Comparison of ENCODE assay signal across 9 mouse cellular contexts in the genomic region with DNA sequence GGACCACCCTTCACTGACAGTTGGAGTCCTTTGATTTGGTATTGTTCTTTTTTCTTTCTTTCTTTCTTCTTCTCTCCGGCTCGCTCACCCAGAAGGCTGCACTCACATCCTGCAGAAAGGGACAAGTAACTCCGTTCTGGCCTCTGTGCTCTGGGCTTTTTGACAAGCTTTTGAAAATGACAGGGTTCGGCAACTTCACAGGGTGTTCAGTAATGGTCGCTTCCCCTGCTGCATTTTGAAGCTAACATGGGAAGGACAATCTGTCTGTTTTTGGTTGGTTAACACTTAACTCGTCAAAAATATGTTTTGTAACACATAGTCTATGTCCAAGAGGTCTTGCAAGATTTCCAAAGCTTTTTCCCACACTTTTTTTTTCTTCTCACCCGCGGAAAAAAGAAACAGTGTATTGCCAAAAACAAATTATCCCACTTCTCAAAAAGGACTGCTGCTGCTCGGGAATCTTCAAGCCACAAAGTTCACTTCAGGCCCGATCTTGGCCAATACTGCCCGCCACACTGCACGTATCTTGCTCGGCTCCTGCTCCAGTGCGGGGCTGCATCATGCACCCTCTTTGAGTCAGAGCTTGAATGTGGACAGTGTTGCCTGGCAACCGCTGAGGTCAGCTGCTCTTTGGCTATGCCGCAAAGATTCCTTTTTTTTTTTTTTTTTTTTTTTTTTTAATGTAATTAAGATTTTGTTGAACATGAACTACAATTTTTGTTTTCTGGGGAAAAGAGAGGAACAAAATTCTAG.
DNase-seq lines count a peak whose midpoint lies in the region; ATAC-seq and TF ChIP-seq lines count a peak whose summit lies in the region.
"Had no signal": no experiment of that assay in that cellular context is flagged by ENCODE, and none has a peak within 500 bp of the region (broad histone marks: within the 10 kb centered on the region; RNA-seq: fewer than 3 reads in every experiment).

No protein-coding gene starts in this region.

- no peaks in the 10 kb centered on the region for H3K36me3 ChIP-seq in heart, embryonic 10.5 days
- H3K36me3 ChIP-seq in forebrain, embryonic 12.5 days (replicated peaks): no peaks in the 10 kb centered on the region
- H3K36me3 ChIP-seq in lung, postnatal 0 days (ENCODE audit: insufficient read depth, low read length): no peaks in the 10 kb centered on the region
- H3K36me3 ChIP-seq in stomach, postnatal 0 days (ENCODE audit: control insufficient read depth, insufficient read depth, low read length): no peaks in the 10 kb centered on the region
- H3K36me3 ChIP-seq: limb, embryonic 12.5 days had no signal

- ATAC-seq in forebrain, embryonic 12.5 days (ENCODE audit: low FRiP score): peak; percentile 82; the same call in 1 of the 2 replicates
- ATAC-seq in lung, postnatal 0 days: peak; percentile 85
- 0 out of 2 replicates have a peak, but pooled peaks have one; percentile 65 for ATAC-seq in stomach, postnatal 0 days (ENCODE audit: low FRiP score, low TSS enrichment)

- H3K9me3 ChIP-seq in heart, embryonic 10.5 days: no peaks in the 10 kb centered on the region
- no peaks in the 10 kb centered on the region for H3K9me3 ChIP-seq in forebrain, embryonic 12.5 days
- H3K9me3 ChIP-seq in lung, postnatal 0 days (ENCODE audit: low read length): no peaks in the 10 kb centered on the region
- no peaks in the 10 kb centered on the region for H3K9me3 ChIP-seq in stomach, postnatal 0 days (ENCODE audit: control insufficient read depth, low read length)
- H3K9me3 ChIP-seq: limb, embryonic 12.5 days had no signal

- H3K4me1 ChIP-seq in heart, embryonic 10.5 days: no peaks in the 10 kb centered on the region
- peaks cover 5% of the 10 kb centered on the region; the same call in 1 of the 2 replicates for H3K4me1 ChIP-seq in forebrain, embryonic 12.5 days
- no peaks in the 10 kb centered on the region for H3K4me1 ChIP-seq in lung, postnatal 0 days (ENCODE audit: insufficient read depth, low read depth, low read length)
- H3K4me1 ChIP-seq in stomach, postnatal 0 days (replicated peaks; ENCODE audit: control insufficient read depth, insufficient read depth): no peaks in the 10 kb centered on the region; the same call in 1 of the 2 replicates
- H3K4me1 ChIP-seq: limb, embryonic 12.5 days had no signal

- DNase-seq in heart, adult 18-20 months: peak; percentile 51 to 53
- no peak for DNase-seq in heart, embryonic 10.5 days (ENCODE audit: low spot score)
- DNase-seq in WW6 (ENCODE audit: low read depth, low spot score): peak; percentile 13
- peak; percentile 70 for DNase-seq in lung, postnatal 0 days (ENCODE audit: low spot score)
- DNase-seq in stomach, postnatal 0 days (ENCODE audit: low spot score): peak; percentile 31
- DNase-seq in kidney, postnatal 36 days: no peak
- DNase-seq in urinary bladder, postnatal 25 days (ENCODE audit: low spot score): no peak

- WGBS in heart, embryonic 10.5 days: 69% methylated on average over 16 of the region's 16 CpGs
- 50% methylated on average over 16 of the region's 16 CpGs for WGBS in forebrain, embryonic 12.5 days
- 42% methylated on average over 16 of the region's 16 CpGs for WGBS in lung, postnatal 0 days
- WGBS in stomach, postnatal 0 days: 52% methylated on average over 16 of the region's 16 CpGs

- no peak for TF ChIP-seq CTCF in lung, postnatal 0 days (IDR thresholded peaks at IDR 0.05)
- no peak for TF ChIP-seq CTCF in stomach, postnatal 0 days (IDR thresholded peaks at IDR 0.05; ENCODE audit: low read depth)

- no peak overlapping the region for H3K27ac ChIP-seq in heart, embryonic 10.5 days
- no peak overlapping the region for H3K27ac ChIP-seq in forebrain, embryonic 12.5 days
- H3K27ac ChIP-seq in lung, postnatal 0 days (ENCODE audit: low read length): no peak overlapping the region
- H3K27ac ChIP-seq in stomach, postnatal 0 days (replicated peaks): no peak overlapping the region
- H3K27ac ChIP-seq: limb, embryonic 12.5 days had no signal

- H3K9ac ChIP-seq in forebrain, embryonic 12.5 days: no peak overlapping the region
- H3K9ac ChIP-seq in lung, postnatal 0 days (replicated peaks; ENCODE audit: low read depth): no peak overlapping the region
- no peak overlapping the region for H3K9ac ChIP-seq in stomach, postnatal 0 days (ENCODE audit: low read length)
- H3K9ac ChIP-seq: limb, embryonic 12.5 days had no signal

- no peak for TF ChIP-seq EP300 in lung, postnatal 0 days (IDR thresholded peaks at IDR 0.05)
- TF ChIP-seq EP300 in stomach, postnatal 0 days (optimal IDR thresholded peaks at IDR 0.05): no peak

- no peaks in the 10 kb centered on the region for H3K27me3 ChIP-seq in heart, embryonic 10.5 days (ENCODE audit: insufficient read depth, poor library complexity, severe bottlenecking)
- no peaks in the 10 kb centered on the region for H3K27me3 ChIP-seq in forebrain, embryonic 12.5 days
- H3K27me3 ChIP-seq in lung, postnatal 0 days (replicated peaks; ENCODE audit: insufficient read depth, low read length): no peaks in the 10 kb centered on the region
- no peaks in the 10 kb centered on the region for H3K27me3 ChIP-seq in stomach, postnatal 0 days (ENCODE audit: control insufficient read depth, insufficient read depth, low read length)
- H3K27me3 ChIP-seq: limb, embryonic 12.5 days had no signal

- H3K4me2 ChIP-seq in forebrain, embryonic 12.5 days: no peak overlapping the region
- H3K4me2 ChIP-seq in lung, postnatal 0 days (replicated peaks; ENCODE audit: low read depth, low read length): no peak overlapping the region
- no peak overlapping the region for H3K4me2 ChIP-seq in stomach, postnatal 0 days (replicated peaks; ENCODE audit: low read depth)
- H3K4me2 ChIP-seq: limb, embryonic 12.5 days had no signal

- no peak overlapping the region for H3K4me3 ChIP-seq in heart, embryonic 10.5 days
- H3K4me3 ChIP-seq in forebrain, embryonic 12.5 days (replicated peaks): no peak overlapping the region
- no peak overlapping the region for H3K4me3 ChIP-seq in lung, postnatal 0 days (ENCODE audit: low read depth, low read length)
- H3K4me3 ChIP-seq in stomach, postnatal 0 days (ENCODE audit: low read depth, low read length): no peak overlapping the region
- H3K4me3 ChIP-seq: limb, embryonic 12.5 days had no signal

Comparison
In these comparisons a context has a peak if more than half of its experiments do, and no peak if none do; other contexts are left out.
1. DNase-seq: peak in heart, adult 18-20 months (2 of 2), WW6 (single experiment), lung, postnatal 0 days (single experiment) and stomach, postnatal 0 days (single experiment); none in heart, embryonic 10.5 days (single experiment), kidney, postnatal 36 days (0 of 2) and urinary bladder, postnatal 25 days (single experiment).
2. Peak in every context shown above with its lines, with median percentiles within 50 percentile points of each other: ATAC-seq.